Mouse (Mus musculus) C2C12 (cell line): ENCODE measurements around the gene Ppm1l.

Experiments
- CEBPB ChIP-seq: IDR thresholded peaks from one replicate; pipeline ENCODE4 v1.6.1; 2011; ENCODE audit warnings: low read depth, mild to moderate bottlenecking, control low read depth, moderate library complexity
- CTCF ChIP-seq: IDR thresholded peaks from one replicate; pipeline ENCODE4 v1.5.1; 2011; ENCODE audit not compliant: control insufficient read depth, insufficient read depth, insufficient read length
- FOSL1 ChIP-seq: IDR thresholded peaks from one replicate; pipeline ENCODE4 v1.8.0; 2011; ENCODE audit warnings: mild to moderate bottlenecking, low read length; ENCODE audit not compliant: poor library complexity, insufficient read depth, severe bottlenecking
- MAX ChIP-seq: IDR thresholded peaks from one replicate; pipeline ENCODE4 v1.6.1; 2011; ENCODE audit warnings: mild to moderate bottlenecking, control low read depth
- MYOD1 ChIP-seq: IDR thresholded peaks from one replicate; pipeline ENCODE4 v1.6.1; 2011; ENCODE audit warnings: low read depth; ENCODE audit not compliant: control insufficient read depth, insufficient read length
- USF1 ChIP-seq: IDR thresholded peaks from one replicate; pipeline ENCODE4 v1.6.1; 2011; ENCODE audit warnings: low read depth, mild to moderate bottlenecking, control low read depth, moderate library complexity

DNA sequence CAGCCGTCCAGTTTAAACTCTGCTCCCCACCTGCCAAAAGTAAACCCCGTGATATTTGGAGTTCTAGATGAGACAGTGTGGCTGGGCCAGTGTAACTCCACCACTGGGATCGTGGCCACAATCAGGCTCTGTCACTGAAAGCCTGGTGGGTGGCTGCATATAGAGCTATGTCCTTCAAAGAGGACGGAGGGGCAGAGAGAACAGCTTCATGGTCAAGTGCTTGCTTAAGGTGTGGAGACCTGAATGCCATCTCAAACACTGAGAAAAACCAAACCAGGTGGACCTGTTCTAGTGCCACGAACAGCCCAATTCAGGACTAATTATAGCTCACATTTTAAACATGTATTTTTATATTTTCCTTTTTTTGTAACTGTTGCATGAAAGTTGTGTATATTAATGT is 58.3 kb downstream of the Ppm1l start:
- TF ChIP-seq MYOD1 (no peak), CTCF (no peak), MAX (no peak), CEBPB (no peak), FOSL1 (no peak), USF1 (no peak)
